Mouse (Mus musculus) heart, embryonic 16.5 days (tissue): ENCODE measurements around the gene Clpp. TPM values are rescaled to one million over a fixed set of nuclear protein-coding genes. Genes with fewer than 3 reads are reported as not detected.

Experiments
- ATAC-seq: fragments of 200-750 bp; cut with Nextera tagmentation; replicated peaks from 2 replicates; pipeline ENCODE4 v1.8.0; 2017; ENCODE audit warnings: moderate number of reproducible peaks; ENCODE audit not compliant: insufficient read depth, low FRiP score; ENCODE audit errors: extremely low read depth
- H3K27ac ChIP-seq: fragments of 300-500 bp; sonication (generic); 2 replicates; pipeline ENCODE4 v1.5.1; 2014; ENCODE audit warnings: mild to moderate bottlenecking, low read length, control low read depth, moderate library complexity
- H3K27me3 ChIP-seq: fragments of 300-500 bp; sonication (generic); 2 replicates; pipeline ENCODE4 v1.6.1; 2014; ENCODE audit warnings: low read length, mixed read lengths; ENCODE audit not compliant: control insufficient read depth, insufficient read depth
- H3K36me3 ChIP-seq: fragments of 300-500 bp; sonication (generic); 2 replicates; pipeline ENCODE4 v1.6.1; 2014; ENCODE audit not compliant: control insufficient read depth, insufficient read depth
- H3K4me1 ChIP-seq: fragments of 300-500 bp; sonication (generic); 2 replicates; pipeline ENCODE4 v1.6.1; 2014; ENCODE audit warnings: low read length, mixed read lengths; ENCODE audit not compliant: control insufficient read depth, insufficient read depth
- H3K4me2 ChIP-seq: fragments of 300-500 bp; sonication (generic); 2 replicates; pipeline ENCODE4 v1.6.1; 2014; ENCODE audit warnings: low read depth, mild to moderate bottlenecking, control low read depth, low read length
- H3K4me3 ChIP-seq: fragments of 300-500 bp; sonication (generic); 2 replicates; pipeline ENCODE4 v1.5.1; 2014; ENCODE audit warnings: mild to moderate bottlenecking, control low read depth, low read length
- H3K9ac ChIP-seq: fragments of 300-500 bp; sonication (generic); 2 replicates; pipeline ENCODE4 v1.6.1; 2014; ENCODE audit warnings: low read length, control low read depth
- H3K9me3 ChIP-seq: fragments of 300-500 bp; sonication (generic); replicated peaks from 2 replicates; pipeline ENCODE4 v1.6.1; 2016; ENCODE audit warnings: low read length; ENCODE audit not compliant: control insufficient read depth
- WGBS: fragments of 180-500 bp; shearing (Covaris S2); extraction: QIAGEN DNeasy Blood & Tissue Kit; methylation state at CpG from one replicate; pipeline ENCODE4 v1.1.7; 2014; 5-methylcytosine and 5-hydroxymethylcytosine counted together
- polyA plus RNA-seq: library from polyadenylated mRNA; unstranded; fragments of >200 nt; fragmentation: Nextera tagmentation; extraction: Ambion mirVana; gene quantifications from 2 replicates; pipeline ENCODE4 v1.2.1, GENCODE M21; 2015

Gene Clpp
- polyA plus RNA-seq, 1 experiment from 2014 or later: 117 TPM

DNA sequence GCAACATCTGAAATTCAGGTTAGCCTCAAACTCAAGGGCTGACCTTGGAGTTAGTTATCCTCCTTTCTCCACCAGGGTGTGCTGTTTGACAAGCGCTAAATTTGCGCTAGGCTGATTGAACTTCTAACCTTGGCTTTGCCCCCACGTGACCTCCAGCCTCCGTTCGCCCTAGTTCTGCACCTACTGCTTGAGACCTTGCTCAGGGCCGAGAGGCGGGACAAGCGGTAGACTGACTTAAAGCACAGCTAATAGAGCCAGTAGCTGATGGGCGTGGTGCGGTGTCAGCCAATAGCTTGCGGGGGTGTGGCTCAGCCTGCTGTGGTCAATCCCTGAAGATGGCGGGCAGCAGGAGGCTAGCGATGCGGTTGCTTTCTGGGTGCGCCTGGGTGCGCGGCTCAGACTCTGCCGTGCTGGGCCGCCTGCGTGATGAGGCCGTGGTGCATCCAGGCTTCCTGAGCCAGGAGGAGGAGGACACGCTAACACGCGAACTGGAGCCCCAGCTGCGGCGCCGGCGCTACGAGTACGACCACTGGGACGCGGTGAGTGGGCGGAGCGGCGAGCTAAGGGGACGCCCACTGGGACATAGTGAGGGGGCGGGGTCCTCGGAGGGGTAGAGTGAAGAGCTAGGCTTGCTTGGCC, 7.0 kb downstream of the Clpp start, which contains the start of gene Alkbh7:
Gene Alkbh7 (plus strand): TSS at position 311 of the 639 bp plus-strand sequence.
- peak within 1 kb of the TSS; percentile 85 for H3K27ac ChIP-seq
- peak within 1 kb of the TSS; percentile 81 for H3K4me3 ChIP-seq
- H3K9me3 ChIP-seq: no peaks in the 10 kb centered on the region
- H3K4me2 ChIP-seq: peak within 1 kb of the TSS; percentile 64
- no peaks in the 10 kb centered on the region for H3K27me3 ChIP-seq
- H3K36me3 ChIP-seq: peaks cover 43% of the 10 kb centered on the region
- H3K4me1 ChIP-seq: peaks cover 26% of the 10 kb centered on the region
- H3K9ac ChIP-seq: peak within 1 kb of the TSS; percentile 77
- peak; percentile 99 for ATAC-seq
- under 1% methylated on average over 38 of the region's 38 CpGs for WGBS

DNA sequence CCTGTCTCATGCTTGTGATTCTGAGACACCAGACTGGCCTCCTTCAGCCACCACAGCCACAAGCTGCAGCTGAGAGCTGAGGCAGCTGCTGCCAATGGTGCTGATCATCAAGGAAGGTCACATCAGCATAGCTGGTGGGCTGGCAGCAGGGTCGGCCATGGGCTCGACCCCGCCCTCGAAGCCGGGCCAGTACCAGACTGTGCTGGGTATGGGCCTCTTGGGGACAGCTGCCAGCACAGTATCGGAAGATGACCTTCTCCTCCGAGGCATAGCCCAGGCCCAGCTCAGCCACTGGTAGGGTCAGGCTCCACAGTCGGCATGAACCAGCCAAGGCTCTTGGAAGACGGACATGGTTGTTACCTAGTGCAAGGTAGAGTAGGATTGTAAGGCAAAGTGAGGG, 9.3 kb downstream of the Clpp start:
- Histone ChIP-seq H3K27ac (no peak overlapping the region), H3K9ac (no peak overlapping the region), H3K27me3 (no peaks in the 10 kb centered on the region), H3K9me3 (no peaks in the 10 kb centered on the region), H3K36me3 (peaks cover 39% of the 10 kb centered on the region), H3K4me3 (no peak overlapping the region), H3K4me1 (peaks cover 26% of the 10 kb centered on the region), H3K4me2 (no peak overlapping the region)
- WGBS: 89% methylated on average over 9 of the region's 9 CpGs
- ATAC-seq: no peak

DNA sequence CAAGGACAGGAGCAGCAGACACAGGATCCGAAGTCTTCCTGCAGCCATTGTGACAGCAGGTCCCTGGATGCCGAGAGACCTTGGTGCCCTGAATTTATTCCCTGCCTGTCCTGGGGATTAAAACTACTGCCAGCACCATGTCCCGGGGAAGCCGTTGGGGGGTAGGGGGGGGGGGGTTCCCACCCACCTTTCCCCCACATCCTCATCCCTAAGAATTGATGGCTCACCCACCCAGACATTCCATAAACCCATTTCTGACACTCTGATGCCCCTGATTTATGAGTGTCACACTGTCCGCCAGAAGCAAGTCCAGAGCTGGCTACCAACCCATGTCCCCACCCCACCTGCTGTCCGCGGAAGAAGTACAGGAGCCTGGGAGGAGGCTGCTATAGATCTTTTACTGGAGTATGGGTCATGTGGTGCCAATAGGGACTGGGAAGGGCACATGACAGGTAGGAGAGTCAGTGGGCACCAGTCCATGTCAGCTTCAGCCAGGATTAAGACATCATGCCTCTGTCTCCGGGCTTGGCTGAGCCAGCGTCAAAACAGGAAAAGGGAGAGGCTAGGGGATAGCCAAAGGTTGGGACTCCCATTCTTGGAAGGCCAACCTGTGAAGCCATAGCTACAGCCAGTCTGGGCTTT, 10.0 kb downstream of the Clpp start, which contains the start of gene Pspn:
Gene Pspn (minus strand): TSS at position 51 of the 642 bp plus-strand sequence.
- Histone ChIP-seq H3K27me3 (no peaks in the 10 kb centered on the region), H3K36me3 (peaks cover 39% of the 10 kb centered on the region), H3K4me3 (no peak within 1 kb of the TSS), H3K9me3 (no peaks in the 10 kb centered on the region), H3K4me2 (no peak within 1 kb of the TSS), H3K9ac (no peak within 1 kb of the TSS), H3K27ac (no peak within 1 kb of the TSS; the same call in 1 of the 2 replicates), H3K4me1 (peaks cover 26% of the 10 kb centered on the region)
- WGBS: 74% methylated on average over 9 of the region's 9 CpGs
- ATAC-seq: no peak

DNA sequence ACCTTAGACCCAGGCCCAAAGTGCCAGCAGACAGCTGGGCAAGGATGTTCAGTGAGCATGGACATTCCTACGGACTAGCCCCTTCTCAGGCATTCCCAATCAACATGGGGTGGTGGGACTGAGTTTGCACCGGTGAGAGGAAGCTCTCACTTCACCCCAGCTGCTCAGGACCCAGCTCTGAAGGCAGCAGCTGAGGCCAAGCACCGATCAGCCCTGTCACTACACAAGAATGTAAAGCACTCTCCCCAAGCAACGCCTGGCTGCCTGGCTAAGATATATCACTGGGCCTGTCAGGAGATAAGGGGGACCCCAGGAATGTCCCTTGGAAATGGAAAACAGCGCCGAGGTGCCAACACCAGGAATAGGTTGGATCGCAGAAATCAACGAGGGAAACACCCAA, 11.1 kb downstream of the Clpp start:
- Histone ChIP-seq H3K27ac (peak overlapping the region; percentile 71), H3K4me2 (peak overlapping the region; percentile 28), H3K27me3 (no peaks in the 10 kb centered on the region), H3K9me3 (no peaks in the 10 kb centered on the region), H3K36me3 (peaks cover 39% of the 10 kb centered on the region), H3K9ac (peak overlapping the region; percentile 51; the same call in 1 of the 2 replicates), H3K4me3 (no peak overlapping the region), H3K4me1 (peaks cover 26% of the 10 kb centered on the region)
- 18% methylated on average over 8 of the region's 8 CpGs for WGBS
- ATAC-seq: no peak

DNA sequence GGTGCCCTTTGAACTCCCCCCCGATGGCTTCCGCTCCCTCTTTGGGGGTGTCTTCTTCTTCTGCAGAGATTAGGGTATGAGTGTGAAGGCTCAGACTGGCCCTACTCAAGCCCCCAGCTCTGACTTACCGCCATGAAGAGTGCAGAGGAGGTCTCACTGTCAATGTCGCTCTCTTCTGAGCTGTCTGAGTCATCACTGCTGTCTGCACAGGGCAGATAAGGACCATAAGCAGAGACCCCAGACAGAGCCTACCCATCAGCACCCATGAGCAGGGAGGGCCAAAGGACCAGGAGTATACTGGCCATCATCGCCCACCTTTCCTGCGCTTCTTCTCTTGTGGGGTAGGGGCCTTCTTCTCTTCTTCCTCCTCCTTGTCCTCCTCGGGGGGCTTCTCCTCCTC, 13.9 kb downstream of the Clpp start:
- Histone ChIP-seq H3K4me1 (peaks cover 14% of the 10 kb centered on the region), H3K4me2 (no peak overlapping the region), H3K27me3 (no peaks in the 10 kb centered on the region), H3K27ac (no peak overlapping the region), H3K9me3 (no peaks in the 10 kb centered on the region), H3K36me3 (peaks cover 47% of the 10 kb centered on the region), H3K4me3 (no peak overlapping the region), H3K9ac (no peak overlapping the region)
- ATAC-seq: no peak
- 82% methylated on average over 7 of the region's 7 CpGs for WGBS

DNA sequence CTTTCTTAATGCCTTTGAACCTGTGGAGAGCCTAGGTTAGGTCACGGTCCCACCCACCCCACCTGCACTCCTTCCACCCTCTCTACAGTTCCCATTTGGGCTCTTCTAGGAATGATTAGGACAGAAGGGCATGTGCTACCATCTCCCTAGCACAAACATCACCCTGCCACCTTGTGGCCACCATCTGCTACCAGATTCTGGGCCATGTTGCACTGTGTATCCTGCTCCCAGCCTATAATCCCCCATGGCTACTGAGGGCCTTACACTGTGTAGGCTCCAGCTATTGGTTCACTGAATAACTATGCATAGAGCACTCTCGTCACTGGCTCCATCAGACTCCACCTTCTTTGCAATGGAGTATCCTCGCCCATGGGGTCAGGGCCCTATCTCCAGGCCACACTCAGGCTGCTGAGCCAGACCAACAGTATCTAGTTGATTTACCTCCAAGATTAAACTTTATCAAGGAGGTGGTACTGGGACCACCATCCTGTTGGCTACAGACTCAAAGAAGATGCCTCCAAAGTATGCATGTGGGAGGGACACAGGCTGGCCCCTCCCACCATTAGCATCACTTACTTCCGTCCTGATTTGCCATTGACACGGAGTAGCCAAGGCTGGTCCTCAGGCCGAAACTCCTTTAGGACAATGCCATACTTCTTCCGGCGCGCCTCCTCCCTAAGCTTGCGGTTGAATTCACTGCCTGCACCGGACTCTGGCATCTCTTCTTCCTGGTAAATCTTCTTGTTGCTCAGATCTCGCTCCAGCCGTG, 17.2 kb downstream of the Clpp start:
- no peaks in the 10 kb centered on the region for H3K9me3 ChIP-seq
- no peaks in the 10 kb centered on the region for H3K27me3 ChIP-seq
- 91% methylated on average over 13 of the region's 13 CpGs for WGBS

DNA sequence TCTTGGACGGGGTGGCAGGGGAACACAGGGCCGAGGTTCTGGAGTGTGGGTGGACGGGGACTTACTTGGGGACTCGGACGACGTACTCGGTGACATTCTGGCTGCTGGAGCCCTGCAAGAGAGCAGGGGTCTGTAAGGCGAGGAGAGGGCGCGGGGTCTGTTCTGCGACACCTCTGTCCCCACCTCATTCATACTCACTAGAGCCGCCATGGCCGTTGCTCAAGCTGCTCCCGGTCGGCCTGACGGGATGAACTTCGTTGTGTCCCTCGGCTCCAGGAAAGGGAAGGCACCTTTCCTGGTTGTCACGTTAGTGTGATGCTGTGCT, 20.8 kb downstream of the Clpp start:
- H3K27me3 ChIP-seq: no peaks in the 10 kb centered on the region
- no peaks in the 10 kb centered on the region for H3K9me3 ChIP-seq
- peak overlapping the region; percentile 73 for H3K27ac ChIP-seq
- peaks cover 13% of the 10 kb centered on the region for H3K4me1 ChIP-seq
- peak overlapping the region; percentile 88 for H3K4me3 ChIP-seq
- WGBS: 0% methylated on average over 19 of the region's 19 CpGs
- H3K9ac ChIP-seq: peak overlapping the region; percentile 88
- peak; percentile 20 for ATAC-seq
- H3K36me3 ChIP-seq: peaks cover 17% of the 10 kb centered on the region
- peak overlapping the region; percentile 96 for H3K4me2 ChIP-seq

More for the DNA sequence above, 17.2 kb downstream of the Clpp start:
- no peak overlapping the region for H3K27ac ChIP-seq
- peaks cover 40% of the 10 kb centered on the region for H3K36me3 ChIP-seq
- H3K4me2 ChIP-seq: no peak overlapping the region
- no peak for ATAC-seq
- peaks cover 13% of the 10 kb centered on the region for H3K4me1 ChIP-seq
- H3K4me3 ChIP-seq: no peak overlapping the region
- no peak overlapping the region for H3K9ac ChIP-seq

DNA sequence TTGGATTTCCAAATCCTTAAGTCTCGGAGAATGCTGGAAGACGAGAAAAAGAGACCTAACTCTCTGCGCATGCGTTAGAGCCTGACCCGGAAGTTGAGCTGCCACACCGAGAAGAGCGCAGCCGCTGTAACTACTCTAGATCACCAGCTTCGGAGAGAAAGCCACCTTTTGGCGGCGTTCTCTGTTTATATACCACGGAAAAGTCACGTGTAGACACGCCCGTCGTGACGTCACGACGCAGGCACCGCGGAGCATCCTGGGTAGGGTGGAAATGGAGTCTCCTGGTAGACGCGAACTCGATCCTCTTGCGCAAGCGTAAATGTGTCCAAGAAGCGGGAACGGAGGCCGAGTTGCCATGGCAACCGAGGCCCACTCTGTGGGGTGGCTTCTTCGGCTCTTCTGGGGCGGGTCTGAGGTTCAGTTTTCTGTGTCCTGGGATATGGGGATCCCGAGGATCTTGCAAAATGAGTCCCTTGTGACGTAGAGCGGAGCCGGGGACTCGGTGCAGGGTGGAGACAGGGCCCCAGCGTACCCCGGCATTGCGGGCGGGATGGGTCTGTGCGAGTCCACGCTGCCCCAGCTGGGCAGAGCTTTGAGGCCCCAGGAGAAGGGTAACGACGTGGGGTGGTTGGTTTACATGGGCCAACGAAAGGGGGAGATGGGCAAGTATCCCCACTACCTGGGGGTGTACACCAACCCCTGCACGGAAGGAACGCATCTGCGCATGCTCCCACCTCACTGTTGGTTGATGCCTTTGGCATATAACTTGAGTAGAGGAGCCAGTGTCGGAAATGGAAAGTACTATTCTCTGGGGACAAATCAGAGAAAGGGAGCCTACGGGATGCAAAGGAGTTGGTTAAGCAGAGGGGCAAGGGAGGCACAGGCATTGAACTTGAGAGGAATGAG, 21.4 kb downstream of the Clpp start, which contains the start of the genes Gtf2f1 and Gm17949:
Gene Gtf2f1 (minus strand): TSS at position 53 of the 906 bp plus-strand sequence.
Gene Gm17949 (plus strand): TSS at position 234 of the 906 bp plus-strand sequence.
- Histone ChIP-seq H3K9me3 (no peaks in the 10 kb centered on the region), H3K27ac (peak within 1 kb of the TSS; percentile 74), H3K36me3 (peaks cover 13% of the 10 kb centered on the region), H3K4me1 (peaks cover 13% of the 10 kb centered on the region), H3K4me2 (peak within 1 kb of the TSS; percentile 96), H3K27me3 (no peaks in the 10 kb centered on the region), H3K9ac (peak within 1 kb of the TSS; percentile 88), H3K4me3 (peak within 1 kb of the TSS; percentile 88)
- ATAC-seq: peak; percentile 92
- WGBS: under 1% methylated on average over 51 of the region's 51 CpGs
